Mouse (Mus musculus) cortical plate, adult 2 months (tissue): ENCODE measurements around the gene Hectd1.

Experiments
- CTCF ChIP-seq: fragments of 200-500 bp; IDR thresholded peaks from 2 replicates; pipeline ENCODE4 v1.5.1; 2011; ENCODE audit warnings: mild to moderate bottlenecking, control low read depth, low read length; ENCODE audit not compliant: insufficient read depth; ENCODE audit errors: extremely low read depth
- POLR2A ChIP-seq: fragments of 200-500 bp; IDR thresholded peaks from 2 replicates; pipeline ENCODE4 v1.6.1; 2011; ENCODE audit warnings: mild to moderate bottlenecking, low read length, control low read depth; ENCODE audit not compliant: insufficient read depth; ENCODE audit errors: extremely low read depth

DNA sequence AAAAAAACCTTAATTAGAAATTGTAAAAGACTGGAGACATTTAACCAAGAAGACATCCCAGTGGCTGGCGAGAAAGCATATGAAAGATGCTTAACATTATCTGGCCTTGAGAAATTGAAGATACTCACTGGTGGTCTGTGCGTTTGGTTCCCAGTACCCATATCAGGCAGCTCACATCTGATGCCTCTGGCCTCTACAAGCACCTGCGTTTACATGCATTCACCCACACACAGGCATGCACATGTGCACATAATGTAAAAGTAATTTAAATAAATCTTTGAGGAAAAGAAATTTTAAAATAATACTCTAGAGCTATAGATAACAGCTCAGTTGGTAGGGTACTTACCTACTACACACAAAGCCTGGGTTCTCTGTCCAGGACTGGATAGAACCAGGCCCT lies 2.0 kb upstream of the Hectd1 start:
- TF ChIP-seq CTCF (no peak), POLR2A (no peak)
